Comparison of ENCODE assay signal across 15 mouse cellular contexts in the genomic region with DNA sequence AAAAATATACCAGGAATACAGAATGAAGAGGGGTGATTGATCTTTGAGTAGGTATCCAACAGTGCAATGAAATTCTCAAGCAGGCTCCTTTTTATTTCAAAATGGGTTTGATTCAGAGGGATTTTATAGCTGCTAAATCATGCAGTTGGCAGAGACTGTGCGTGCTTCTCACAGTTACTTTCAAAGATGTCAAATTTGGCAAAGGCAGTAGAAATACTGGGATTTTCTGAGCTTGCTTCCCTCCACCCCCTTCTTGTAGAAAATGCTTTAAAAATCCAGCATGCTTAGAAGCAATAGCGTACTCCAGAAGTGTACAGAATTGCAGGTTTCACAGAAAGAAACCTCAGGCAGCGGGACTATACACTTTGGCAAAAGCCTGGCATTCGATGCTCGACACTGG.
DNase-seq lines count a peak whose midpoint lies in the region; ATAC-seq lines count a peak whose summit lies in the region.
"Had no signal": no experiment of that assay in that cellular context is flagged by ENCODE, and none has a peak within 500 bp of the region (broad histone marks: within the 10 kb centered on the region; RNA-seq: fewer than 3 reads in every experiment).

No protein-coding gene starts in this region.

- no peaks in the 10 kb centered on the region for H3K36me3 ChIP-seq in midbrain, embryonic 14.5 days (ENCODE audit: control insufficient read depth, insufficient read depth, low read length)
- no peaks in the 10 kb centered on the region for H3K36me3 ChIP-seq in midbrain, embryonic 10.5 days
- H3K36me3 ChIP-seq: embryonic facial prominence, embryonic 13.5 days had no signal

- no peaks in the 10 kb centered on the region for H3K4me1 ChIP-seq in midbrain, embryonic 14.5 days (ENCODE audit: control insufficient read depth, insufficient read depth, low read length)
- no peaks in the 10 kb centered on the region for H3K4me1 ChIP-seq in midbrain, embryonic 10.5 days
- H3K4me1 ChIP-seq: embryonic facial prominence, embryonic 13.5 days had no signal

- WGBS in midbrain, embryonic 14.5 days: 68% methylated on average over 5 of the region's 5 CpGs
- WGBS in midbrain, embryonic 10.5 days: 91% methylated on average over 5 of the region's 5 CpGs

- no peak overlapping the region for H3K9ac ChIP-seq in midbrain, embryonic 14.5 days (replicated peaks; ENCODE audit: low read length)
- H3K9ac ChIP-seq: embryonic facial prominence, embryonic 13.5 days; liver, embryonic 14.5 days had no signal

- no peak for ATAC-seq in midbrain, embryonic 14.5 days (ENCODE audit: low FRiP score, low TSS enrichment)
- peak; percentile 99 for ATAC-seq in frontal cortex, adult (ENCODE audit: low TSS enrichment)
- no peak for ATAC-seq in megakaryocyte progenitor cell, adult 5-6 weeks (replicated peaks; ENCODE audit: poor library complexity)
- ATAC-seq: inflammation-experienced regulatory T-cells, adult 6 months had no signal

- DNase-seq in midbrain, embryonic 14.5 days: no peak
- no peak for DNase-seq in midbrain, embryonic 10.5 days (ENCODE audit: low spot score)
- DNase-seq in left cerebral cortex, adult 9 months (ENCODE audit: low spot score in 2 of 2): peak; percentile 15 to 50
- DNase-seq in right cerebral cortex, postnatal 36 days (ENCODE audit: low spot score in 2 of 2): peak; percentile 38 to 43
- no peak for DNase-seq in kidney, postnatal 36 days
- DNase-seq: adrenal gland, postnatal 25 days; cerebellum, postnatal 10 days; gastrocnemius, adult 2 months; kidney, postnatal 25 days had no signal

- H3K27me3 ChIP-seq in midbrain, embryonic 14.5 days (ENCODE audit: control insufficient read depth, insufficient read depth, low read length): no peaks in the 10 kb centered on the region
- H3K27me3 ChIP-seq in midbrain, embryonic 10.5 days (ENCODE audit: low read depth, poor library complexity, severe bottlenecking): no peaks in the 10 kb centered on the region
- H3K27me3 ChIP-seq: embryonic facial prominence, embryonic 13.5 days had no signal

- H3K4me3 ChIP-seq in midbrain, embryonic 14.5 days (replicated peaks; ENCODE audit: low read depth, low read length): no peak overlapping the region
- no peak overlapping the region for H3K4me3 ChIP-seq in midbrain, embryonic 10.5 days
- H3K4me3 ChIP-seq: embryonic facial prominence, embryonic 13.5 days; gastrocnemius, adult 2 months had no signal

- H3K4me2 ChIP-seq in midbrain, embryonic 14.5 days (ENCODE audit: low read length): no peak overlapping the region
- H3K4me2 ChIP-seq: embryonic facial prominence, embryonic 13.5 days; heart, embryonic 11.5 days had no signal

- peak overlapping the region; percentile 38; the same call in 1 of the 2 replicates for H3K27ac ChIP-seq in midbrain, embryonic 14.5 days (replicated peaks; ENCODE audit: low read depth, low read length)
- no peak overlapping the region for H3K27ac ChIP-seq in midbrain, embryonic 10.5 days (replicated peaks)
- H3K27ac ChIP-seq: embryonic facial prominence, embryonic 13.5 days; gastrocnemius, adult 2 months; liver, embryonic 14.5 days had no signal

- no peaks in the 10 kb centered on the region for H3K9me3 ChIP-seq in midbrain, embryonic 14.5 days (ENCODE audit: control insufficient read depth, low read length)
- no peaks in the 10 kb centered on the region for H3K9me3 ChIP-seq in midbrain, embryonic 10.5 days (replicated peaks)
- H3K9me3 ChIP-seq: embryonic facial prominence, embryonic 13.5 days had no signal

Comparison
In these comparisons a context has a peak if more than half of its experiments do, and no peak if none do; other contexts are left out.
1. DNase-seq: peak in left cerebral cortex, adult 9 months (2 of 2) and right cerebral cortex, postnatal 36 days (2 of 2); none in midbrain, embryonic 14.5 days (single experiment), midbrain, embryonic 10.5 days (single experiment) and kidney, postnatal 36 days (0 of 2).